Mouse (Mus musculus) ES-E14 (cell line): ENCODE measurements around the gene St3gal2.

Source experiments
- HCFC1 ChIP-seq: IDR thresholded peaks from 2 replicates; pipeline ENCODE4 v1.6.1; 2012; ENCODE audit warnings: low read length, inconsistent platforms, borderline replicate concordance; ENCODE audit not compliant: insufficient read depth
- MAFK ChIP-seq: IDR thresholded peaks from 2 replicates; pipeline ENCODE4 v1.6.1; 2014; ENCODE audit warnings: mild to moderate bottlenecking, low read depth, low read length, inconsistent platforms; ENCODE audit not compliant: insufficient read depth
- ZC3H11A ChIP-seq: IDR thresholded peaks from 2 replicates; pipeline ENCODE4 v1.6.1; 2012; ENCODE audit warnings: low read depth, mild to moderate bottlenecking, inconsistent platforms, low read length, borderline replicate concordance
- ZNF384 ChIP-seq: IDR thresholded peaks from 2 replicates; pipeline ENCODE4 v1.6.1; 2012; ENCODE audit warnings: low read depth, low read length, inconsistent platforms

GRCm38 (mm10) chr8:110990017-110990416 lies 70.3 kb downstream of the St3gal2 start:
- TF ChIP-seq MAFK (no peak), ZC3H11A (no peak), ZNF384 (no peak), HCFC1 (no peak)
